Mouse (Mus musculus) hindbrain, embryonic 14.5 days (tissue): ENCODE results near the gene Slc38a4. TPM values are rescaled to one million over a fixed set of nuclear protein-coding genes. Genes with fewer than 3 reads are reported as not detected.

Source experiments
- ATAC-seq: fragments of 200-750 bp; cut with Nextera tagmentation; 2 replicates; pipeline ENCODE4 v1.8.0; 2017; ENCODE audit warnings: moderate number of reproducible peaks, mild to moderate bottlenecking, moderate TSS enrichment, moderate library complexity; ENCODE audit not compliant: low FRiP score
- DNase-seq: peaks from one replicate; pipeline ENCODE4 v3.0.0-alpha.2; 2015; ENCODE audit warnings: low spot score
- H3K27ac ChIP-seq: fragments of 300-500 bp; sonication (generic); 2 replicates; pipeline ENCODE4 v1.5.1; 2014; ENCODE audit warnings: mild to moderate bottlenecking, moderate library complexity
- H3K27me3 ChIP-seq: fragments of 300-500 bp; sonication (generic); 2 replicates; pipeline ENCODE4 v1.6.1; 2014; ENCODE audit warnings: mild to moderate bottlenecking, low read length, mixed read lengths; ENCODE audit not compliant: control insufficient read depth, insufficient read depth
- H3K36me3 ChIP-seq: fragments of 300-500 bp; sonication (generic); replicated peaks from 2 replicates; pipeline ENCODE4 v1.6.1; 2014; ENCODE audit not compliant: control insufficient read depth, insufficient read depth
- H3K4me1 ChIP-seq: fragments of 300-500 bp; sonication (generic); replicated peaks from 2 replicates; pipeline ENCODE4 v1.6.1; 2014; ENCODE audit warnings: antibody characterized with exemption, low read length, mixed read lengths; ENCODE audit not compliant: control insufficient read depth, insufficient read depth
- H3K4me2 ChIP-seq: fragments of 300-500 bp; sonication (generic); replicated peaks from 2 replicates; pipeline ENCODE4 v1.6.1; 2014; ENCODE audit warnings: mild to moderate bottlenecking, moderate library complexity
- H3K4me3 ChIP-seq: fragments of 300-500 bp; sonication (generic); replicated peaks from 2 replicates; pipeline ENCODE4 v1.5.1; 2014; ENCODE audit warnings: mild to moderate bottlenecking, low read length
- H3K9ac ChIP-seq: fragments of 300-500 bp; sonication (generic); 2 replicates; pipeline ENCODE4 v1.6.1; 2014
- H3K9me3 ChIP-seq: fragments of 300-500 bp; sonication (generic); 2 replicates; pipeline ENCODE4 v1.6.1; 2016; ENCODE audit warnings: low read length; ENCODE audit not compliant: control insufficient read depth
- WGBS: fragments of 180-500 bp; shearing (Covaris S2); extraction: QIAGEN DNeasy Blood & Tissue Kit; methylation state at CpG from one replicate; pipeline ENCODE4 v1.1.7; 2014; 5-methylcytosine and 5-hydroxymethylcytosine counted together
- polyA plus RNA-seq: library from polyadenylated mRNA; unstranded; fragments of >200 nt; fragmentation: Nextera tagmentation; extraction: Ambion mirVana; gene quantifications from 2 replicates; pipeline ENCODE4 v1.2.1, GENCODE M21; 2014

Gene Slc38a4
- polyA plus RNA-seq: 3.6 and 3.9 TPM in 2 replicates

GRCm38 (mm10) chr15:97055794-97056193 is at the start of gene Slc38a4:
Gene Slc38a4, minus strand, starts transcription at chr15:97055956.
- no peak within 1 kb of the TSS for H3K9ac ChIP-seq
- H3K27me3 ChIP-seq: peaks cover 11% of the 10 kb centered on the region; the same call in 1 of the 2 replicates
- H3K27ac ChIP-seq: no peak within 1 kb of the TSS
- H3K4me2 ChIP-seq: peak within 1 kb of the TSS; percentile 51
- H3K4me3 ChIP-seq: peak within 1 kb of the TSS; percentile 27
- WGBS: 51% methylated on average over 9 of the region's 9 CpGs
- no peaks in the 10 kb centered on the region for H3K36me3 ChIP-seq
- peaks cover 13% of the 10 kb centered on the region for H3K9me3 ChIP-seq
- no peaks in the 10 kb centered on the region for H3K4me1 ChIP-seq
- DNase-seq (no peak), ATAC-seq (no peak)

- Histone ChIP-seq H3K9me3 (no peaks in the 10 kb centered on the region), H3K4me1 (no peaks in the 10 kb centered on the region), H3K4me3 (no peak overlapping the region), H3K36me3 (no peaks in the 10 kb centered on the region), H3K9ac (no peak overlapping the region), H3K4me2 (no peak overlapping the region), H3K27me3 (no peaks in the 10 kb centered on the region), H3K27ac (no peak overlapping the region)
- 64% methylated on average over 3 of the region's 3 CpGs for WGBS
- DNase-seq (no peak), ATAC-seq (no peak)
These were observed 49.2 kb upstream of the Slc38a4 start for GRCm38 (mm10) chr15:97104889-97105391.

DNA sequence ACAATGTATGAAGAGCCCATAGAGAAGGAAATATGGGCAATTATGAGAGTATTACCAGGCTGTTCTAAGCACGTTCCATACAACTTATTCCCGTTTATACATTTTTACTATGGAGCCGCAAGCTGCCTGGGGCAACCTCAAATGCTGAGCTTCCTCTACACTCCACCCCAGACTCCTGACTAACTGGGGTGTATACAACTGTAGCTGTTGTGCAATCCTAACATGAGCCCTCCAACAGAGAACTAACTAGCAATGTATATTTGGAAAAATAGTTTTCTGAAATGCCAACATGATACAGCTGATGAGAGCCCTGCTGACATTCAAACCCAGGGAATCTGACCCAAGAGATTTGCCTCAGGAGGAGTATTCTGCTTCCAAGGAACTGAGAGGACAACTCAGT is 48.3 kb upstream of the Slc38a4 start:
- DNase-seq: no peak
- WGBS: 95% methylated on average over 3 of the region's 3 CpGs
- Histone ChIP-seq H3K27me3 (no peaks in the 10 kb centered on the region), H3K4me3 (no peak overlapping the region), H3K36me3 (no peaks in the 10 kb centered on the region), H3K9me3 (no peaks in the 10 kb centered on the region), H3K27ac (no peak overlapping the region), H3K4me2 (no peak overlapping the region), H3K4me1 (no peaks in the 10 kb centered on the region), H3K9ac (no peak overlapping the region)
- no peak for ATAC-seq

GRCm38 (mm10) chr15:97102811-97103210 is 47.1 kb upstream of the Slc38a4 start:
- no peak overlapping the region for H3K4me2 ChIP-seq
- 72% methylated on average over 10 of the region's 10 CpGs for WGBS

DNA sequence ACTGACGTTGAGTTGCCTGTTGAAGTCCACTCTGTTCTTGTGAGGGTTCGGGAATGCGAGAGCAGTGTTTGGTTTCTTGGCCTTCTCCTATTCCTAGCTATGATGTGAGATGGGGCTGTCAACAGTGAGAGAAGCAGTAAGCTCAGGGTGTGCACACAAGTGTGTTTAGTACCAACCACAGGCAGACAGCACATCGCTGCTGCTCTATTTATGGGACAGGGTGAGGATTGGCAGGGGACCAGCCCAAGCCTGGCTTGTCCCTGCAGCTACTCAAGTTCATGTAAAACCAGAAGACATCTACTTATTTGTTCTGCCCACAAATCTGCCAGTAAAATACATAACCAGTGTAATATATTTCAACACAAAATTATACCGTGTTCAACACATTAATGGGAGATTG is 46.4 kb upstream of the Slc38a4 start:
- Histone ChIP-seq H3K4me1 (no peaks in the 10 kb centered on the region), H3K4me3 (no peak overlapping the region), H3K9me3 (no peaks in the 10 kb centered on the region), H3K27ac (no peak overlapping the region), H3K27me3 (no peaks in the 10 kb centered on the region), H3K4me2 (no peak overlapping the region), H3K36me3 (no peaks in the 10 kb centered on the region), H3K9ac (no peak overlapping the region)
- DNase-seq: no peak
- ATAC-seq: no peak
- WGBS: 93% methylated on average over 5 of the region's 5 CpGs

More at GRCm38 (mm10) chr15:97102811-97103210, 47.1 kb upstream of the Slc38a4 start:
- H3K4me3 ChIP-seq: no peak overlapping the region
- H3K9ac ChIP-seq: no peak overlapping the region
- H3K4me1 ChIP-seq: no peaks in the 10 kb centered on the region
- H3K9me3 ChIP-seq: no peaks in the 10 kb centered on the region
- ATAC-seq (no peak), DNase-seq (no peak)
- no peaks in the 10 kb centered on the region for H3K36me3 ChIP-seq
- no peak overlapping the region for H3K27ac ChIP-seq
- H3K27me3 ChIP-seq: no peaks in the 10 kb centered on the region

- Histone ChIP-seq H3K27me3 (no peaks in the 10 kb centered on the region), H3K4me3 (no peak overlapping the region), H3K36me3 (no peaks in the 10 kb centered on the region), H3K4me2 (no peak overlapping the region), H3K4me1 (no peaks in the 10 kb centered on the region), H3K9ac (no peak overlapping the region), H3K27ac (no peak overlapping the region), H3K9me3 (no peaks in the 10 kb centered on the region)
- WGBS: 96% methylated on average over 10 of the region's 10 CpGs
- DNase-seq (no peak), ATAC-seq (no peak)
These were observed 43.3 kb upstream of the Slc38a4 start for GRCm38 (mm10) chr15:97099101-97099500.

GRCm38 (mm10) chr15:97097548-97097947 is 41.8 kb upstream of the Slc38a4 start:
- no peaks in the 10 kb centered on the region for H3K4me1 ChIP-seq
- H3K27ac ChIP-seq: no peak overlapping the region
- H3K4me2 ChIP-seq: no peak overlapping the region
- no peak for ATAC-seq
- H3K36me3 ChIP-seq: no peaks in the 10 kb centered on the region
- H3K9me3 ChIP-seq: no peaks in the 10 kb centered on the region
- H3K4me3 ChIP-seq: no peak overlapping the region
- DNase-seq: no peak
- no peak overlapping the region for H3K9ac ChIP-seq
- 86% methylated on average over 4 of the region's 4 CpGs for WGBS
- H3K27me3 ChIP-seq: no peaks in the 10 kb centered on the region

DNA sequence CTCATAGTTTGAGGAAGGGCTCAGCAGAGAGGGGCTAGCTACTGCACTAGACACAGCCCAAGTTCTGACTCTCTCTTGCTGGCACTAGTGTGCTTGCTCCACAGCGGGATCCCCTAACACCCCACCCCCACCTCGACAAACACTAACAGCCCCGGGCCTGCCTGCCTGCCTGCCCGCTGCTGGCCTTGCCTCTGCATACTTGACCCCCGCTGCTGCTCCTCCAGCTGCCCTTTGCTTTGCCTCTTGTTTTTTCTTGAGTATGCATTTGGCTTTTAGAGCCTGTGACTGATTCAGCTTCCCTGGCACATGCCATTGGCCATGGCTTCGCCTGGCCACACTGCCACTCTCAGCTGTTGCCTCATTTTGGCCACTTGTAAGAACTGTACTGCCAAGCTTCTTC is 33.8 kb upstream of the Slc38a4 start:
- no peak overlapping the region for H3K27ac ChIP-seq
- no peaks in the 10 kb centered on the region for H3K27me3 ChIP-seq
- H3K9ac ChIP-seq: no peak overlapping the region
- H3K4me1 ChIP-seq: 0 out of 2 replicates have a peak, but pooled peaks cover 5% of the 10 kb centered on the region
- no peaks in the 10 kb centered on the region for H3K36me3 ChIP-seq
- WGBS: 11% methylated on average over 6 of the region's 6 CpGs
- H3K4me3 ChIP-seq: no peak overlapping the region
- no peaks in the 10 kb centered on the region for H3K9me3 ChIP-seq
- H3K4me2 ChIP-seq: 0 out of 2 replicates have a peak overlapping the region, but pooled peaks have one; percentile 7
- ATAC-seq (no peak), DNase-seq (no peak)

DNA sequence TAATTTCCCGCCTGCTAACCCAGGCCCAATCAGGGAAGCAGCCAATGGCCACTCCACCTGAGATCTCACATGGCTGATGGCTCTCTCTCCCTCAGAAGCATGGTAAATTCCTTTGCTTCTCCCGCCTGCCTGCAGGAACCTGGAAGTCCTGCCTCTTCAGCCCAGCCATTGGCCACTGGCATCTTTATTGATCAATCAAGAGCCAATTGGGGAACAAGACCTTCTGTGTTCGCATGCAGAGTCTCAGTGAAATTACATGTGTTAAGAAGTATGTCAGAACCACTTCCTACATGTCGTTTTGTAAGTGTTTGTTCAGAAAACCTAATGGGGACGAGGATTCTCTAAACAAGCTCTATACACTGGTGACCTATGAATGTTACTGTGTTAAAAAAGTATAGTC is 30.1 kb upstream of the Slc38a4 start:
- Histone ChIP-seq H3K9me3 (no peaks in the 10 kb centered on the region), H3K27ac (no peak overlapping the region), H3K4me1 (0 out of 2 replicates have a peak, but pooled peaks cover 5% of the 10 kb centered on the region), H3K27me3 (no peaks in the 10 kb centered on the region), H3K4me2 (peak overlapping the region; percentile 27; the same call in 1 of the 2 replicates), H3K4me3 (no peak overlapping the region), H3K9ac (no peak overlapping the region), H3K36me3 (no peaks in the 10 kb centered on the region)
- no peak for ATAC-seq
- peak; percentile 53 for DNase-seq
- WGBS: 53% methylated on average over 5 of the region's 5 CpGs

DNA sequence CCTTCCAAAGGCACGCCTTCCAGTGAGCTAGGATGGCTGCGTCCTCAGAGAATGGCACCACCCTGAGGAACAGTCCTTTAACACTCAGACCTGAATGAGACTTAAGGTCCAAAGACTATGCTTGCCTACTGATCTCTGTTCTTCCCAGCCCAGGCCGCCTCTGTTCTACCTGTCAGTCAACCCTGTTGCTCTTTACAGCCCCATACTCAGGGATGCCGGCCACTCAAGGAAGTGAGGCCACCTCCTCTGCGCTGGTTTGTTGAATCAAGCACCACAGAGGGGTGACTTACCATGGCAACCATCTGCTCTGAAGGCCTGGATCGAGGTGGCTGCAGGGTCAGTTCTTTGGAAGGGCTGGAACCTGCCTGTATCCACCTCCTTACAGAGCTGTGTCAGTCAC is 21.9 kb upstream of the Slc38a4 start:
- DNase-seq (no peak), ATAC-seq (no peak)
- H3K27me3 ChIP-seq: no peaks in the 10 kb centered on the region
- H3K4me2 ChIP-seq: no peak overlapping the region
- no peak overlapping the region for H3K27ac ChIP-seq
- H3K4me1 ChIP-seq: no peaks in the 10 kb centered on the region
- H3K4me3 ChIP-seq: no peak overlapping the region
- no peaks in the 10 kb centered on the region for H3K36me3 ChIP-seq
- no peaks in the 10 kb centered on the region for H3K9me3 ChIP-seq
- 80% methylated on average over 6 of the region's 6 CpGs for WGBS
- no peak overlapping the region for H3K9ac ChIP-seq
